Mouse (Mus musculus): ENCODE measurements around the gene Ssna1. TPM values are rescaled to one million over a fixed set of nuclear protein-coding genes. Genes with fewer than 3 reads are reported as not detected.

The Ssna1 gene
- polyA plus RNA-seq, 1 experiment from 2014 or later, result 222 TPM

- H3K36me3 ChIP-seq (ENCODE audit: control insufficient read depth, insufficient read depth, low read length), result no peaks in the 10 kb centered on the region
- H3K4me2 ChIP-seq (ENCODE audit: low read depth, low read length, severe bottlenecking), result no peak overlapping the region
- no peaks in the 10 kb centered on the region for H3K27me3 ChIP-seq (ENCODE audit: control insufficient read depth, insufficient read depth, low read length)
- ATAC-seq (replicated peaks; ENCODE audit: low FRiP score) (no peak), DNase-seq (ENCODE audit: low spot score) (no peak)
- 83% methylated on average over 5 of the region's 5 CpGs for WGBS
- no peaks in the 10 kb centered on the region for H3K4me1 ChIP-seq (replicated peaks; ENCODE audit: control insufficient read depth, insufficient read depth, low read length)
- no peak overlapping the region for H3K9ac ChIP-seq (ENCODE audit: low read length)
- no peak overlapping the region for H3K4me3 ChIP-seq (ENCODE audit: low read depth, low read length)
- no peak overlapping the region for H3K27ac ChIP-seq (ENCODE audit: low read depth, low read length)
- H3K9me3 ChIP-seq (ENCODE audit: control insufficient read depth, low read length), result no peaks in the 10 kb centered on the region
These were observed 37.6 kb downstream of the Ssna1 start for GRCm38 (mm10) chr2:25234551-25235220.

- H3K27me3 ChIP-seq (ENCODE audit: control insufficient read depth, insufficient read depth, low read length), result no peaks in the 10 kb centered on the region
- DNase-seq (ENCODE audit: low spot score), result no peak
- H3K4me2 ChIP-seq (ENCODE audit: low read depth, low read length, severe bottlenecking), result no peak within 1 kb of the TSS
- H3K4me3 ChIP-seq (ENCODE audit: low read depth, low read length), result no peak within 1 kb of the TSS
- no peak for ATAC-seq (replicated peaks; ENCODE audit: low FRiP score)
- H3K9me3 ChIP-seq (ENCODE audit: control insufficient read depth, low read length), result no peaks in the 10 kb centered on the region
- no peaks in the 10 kb centered on the region for H3K36me3 ChIP-seq (ENCODE audit: control insufficient read depth, insufficient read depth, low read length)
- no peak within 1 kb of the TSS for H3K27ac ChIP-seq (ENCODE audit: low read depth, low read length)
- 89% methylated on average over 3 of the region's 3 CpGs for WGBS
- no peak within 1 kb of the TSS for H3K9ac ChIP-seq (ENCODE audit: low read length)
- no peaks in the 10 kb centered on the region for H3K4me1 ChIP-seq (replicated peaks; ENCODE audit: control insufficient read depth, insufficient read depth, low read length)
These were observed 38.2 kb downstream of the Ssna1 start, which contains the start of gene Slc34a3 for GRCm38 (mm10) chr2:25234050-25234449. Gene Slc34a3 (minus strand): TSS chr2:25234364.

GRCm38 (mm10) chr2:25233421-25233820 lies 38.8 kb downstream of the Ssna1 start:
- WGBS, result 81% methylated on average over 4 of the region's 4 CpGs
- Histone ChIP-seq H3K36me3 (ENCODE audit: control insufficient read depth, insufficient read depth, low read length) (no peaks in the 10 kb centered on the region), H3K4me1 (replicated peaks; ENCODE audit: control insufficient read depth, insufficient read depth, low read length) (no peaks in the 10 kb centered on the region), H3K4me3 (ENCODE audit: low read depth, low read length) (no peak overlapping the region), H3K9me3 (ENCODE audit: control insufficient read depth, low read length) (no peaks in the 10 kb centered on the region), H3K9ac (ENCODE audit: low read length) (no peak overlapping the region), H3K27ac (ENCODE audit: low read depth, low read length) (no peak overlapping the region), H3K4me2 (ENCODE audit: low read depth, low read length, severe bottlenecking) (no peak overlapping the region), H3K27me3 (ENCODE audit: control insufficient read depth, insufficient read depth, low read length) (no peaks in the 10 kb centered on the region)
- DNase-seq (ENCODE audit: low spot score), result no peak
- no peak for ATAC-seq (replicated peaks; ENCODE audit: low FRiP score)

GRCm38 (mm10) chr2:25231038-25231437 lies 41.2 kb downstream of the Ssna1 start:
- Histone ChIP-seq H3K9ac (ENCODE audit: low read length) (no peak overlapping the region), H3K4me1 (replicated peaks; ENCODE audit: control insufficient read depth, insufficient read depth, low read length) (no peaks in the 10 kb centered on the region), H3K27ac (ENCODE audit: low read depth, low read length) (no peak overlapping the region), H3K9me3 (ENCODE audit: control insufficient read depth, low read length) (no peaks in the 10 kb centered on the region), H3K36me3 (ENCODE audit: control insufficient read depth, insufficient read depth, low read length) (no peaks in the 10 kb centered on the region), H3K4me2 (ENCODE audit: low read depth, low read length, severe bottlenecking) (no peak overlapping the region), H3K27me3 (ENCODE audit: control insufficient read depth, insufficient read depth, low read length) (no peaks in the 10 kb centered on the region), H3K4me3 (ENCODE audit: low read depth, low read length) (no peak overlapping the region)
- 56% methylated on average over 12 of the region's 12 CpGs for WGBS
- ATAC-seq (replicated peaks; ENCODE audit: low FRiP score), result no peak
- no peak for DNase-seq (ENCODE audit: low spot score)

- ATAC-seq (replicated peaks; ENCODE audit: low FRiP score) (no peak), DNase-seq (ENCODE audit: low spot score) (no peak)
- Histone ChIP-seq H3K27ac (ENCODE audit: low read depth, low read length) (no peak overlapping the region), H3K27me3 (ENCODE audit: control insufficient read depth, insufficient read depth, low read length) (no peaks in the 10 kb centered on the region), H3K9me3 (ENCODE audit: control insufficient read depth, low read length) (no peaks in the 10 kb centered on the region), H3K9ac (ENCODE audit: low read length) (no peak overlapping the region), H3K36me3 (ENCODE audit: control insufficient read depth, insufficient read depth, low read length) (no peaks in the 10 kb centered on the region), H3K4me3 (ENCODE audit: low read depth, low read length) (no peak overlapping the region), H3K4me2 (ENCODE audit: low read depth, low read length, severe bottlenecking) (no peak overlapping the region), H3K4me1 (replicated peaks; ENCODE audit: control insufficient read depth, insufficient read depth, low read length) (no peaks in the 10 kb centered on the region)
- WGBS, result 86% methylated on average over 7 of the region's 7 CpGs
These were observed 41.7 kb downstream of the Ssna1 start for GRCm38 (mm10) chr2:25230581-25230980.

GRCm38 (mm10) chr2:25229582-25229981 lies 42.7 kb downstream of the Ssna1 start:
- ATAC-seq (replicated peaks; ENCODE audit: low FRiP score), result no peak
- Histone ChIP-seq H3K36me3 (ENCODE audit: control insufficient read depth, insufficient read depth, low read length) (no peaks in the 10 kb centered on the region), H3K9me3 (ENCODE audit: control insufficient read depth, low read length) (no peaks in the 10 kb centered on the region), H3K4me2 (ENCODE audit: low read depth, low read length, severe bottlenecking) (no peak overlapping the region), H3K4me3 (ENCODE audit: low read depth, low read length) (no peak overlapping the region), H3K9ac (ENCODE audit: low read length) (no peak overlapping the region), H3K27ac (ENCODE audit: low read depth, low read length) (no peak overlapping the region), H3K4me1 (replicated peaks; ENCODE audit: control insufficient read depth, insufficient read depth, low read length) (no peaks in the 10 kb centered on the region), H3K27me3 (ENCODE audit: control insufficient read depth, insufficient read depth, low read length) (no peaks in the 10 kb centered on the region)
- DNase-seq (ENCODE audit: low spot score), result no peak
- 83% methylated on average over 5 of the region's 5 CpGs for WGBS

GRCm38 (mm10) chr2:25228995-25229530 lies 43.2 kb downstream of the Ssna1 start:
- no peak overlapping the region for H3K27ac ChIP-seq (ENCODE audit: low read depth, low read length)
- no peaks in the 10 kb centered on the region for H3K27me3 ChIP-seq (ENCODE audit: control insufficient read depth, insufficient read depth, low read length)
- 0 out of 2 replicates have a peak overlapping the region, but pooled peaks have one; percentile 9 for H3K9ac ChIP-seq (ENCODE audit: low read length)
- no peak overlapping the region for H3K4me3 ChIP-seq (ENCODE audit: low read depth, low read length)
- WGBS, result 65% methylated on average over 6 of the region's 6 CpGs
- H3K9me3 ChIP-seq (ENCODE audit: control insufficient read depth, low read length), result no peaks in the 10 kb centered on the region
- no peak overlapping the region for H3K4me2 ChIP-seq (ENCODE audit: low read depth, low read length, severe bottlenecking)
- DNase-seq (ENCODE audit: low spot score) (no peak), ATAC-seq (replicated peaks; ENCODE audit: low FRiP score) (no peak)
- no peaks in the 10 kb centered on the region for H3K4me1 ChIP-seq (replicated peaks; ENCODE audit: control insufficient read depth, insufficient read depth, low read length)
- no peaks in the 10 kb centered on the region for H3K36me3 ChIP-seq (ENCODE audit: control insufficient read depth, insufficient read depth, low read length)

GRCm38 (mm10) chr2:25228431-25228889 lies 43.8 kb downstream of the Ssna1 start:
- WGBS, result 0% methylated on average over 7 of the region's 7 CpGs
- no peak overlapping the region for H3K9ac ChIP-seq (ENCODE audit: low read length)
- peaks cover 3% of the 10 kb centered on the region; the same call in 1 of the 2 replicates for H3K4me1 ChIP-seq (replicated peaks; ENCODE audit: control insufficient read depth, insufficient read depth, low read length)
- no peaks in the 10 kb centered on the region for H3K36me3 ChIP-seq (ENCODE audit: control insufficient read depth, insufficient read depth, low read length)
- no peaks in the 10 kb centered on the region for H3K9me3 ChIP-seq (ENCODE audit: control insufficient read depth, low read length)
- peak overlapping the region; percentile 40; the same call in 1 of the 2 replicates for H3K4me2 ChIP-seq (ENCODE audit: low read depth, low read length, severe bottlenecking)
- H3K27ac ChIP-seq (ENCODE audit: low read depth, low read length), result no peak overlapping the region
- DNase-seq (ENCODE audit: low spot score), result peak; percentile 88
- ATAC-seq (replicated peaks; ENCODE audit: low FRiP score), result no peak; the same call in 1 of the 2 replicates
- H3K27me3 ChIP-seq (ENCODE audit: control insufficient read depth, insufficient read depth, low read length), result no peaks in the 10 kb centered on the region
- H3K4me3 ChIP-seq (ENCODE audit: low read depth, low read length), result no peak overlapping the region

- ATAC-seq (replicated peaks; ENCODE audit: low FRiP score) (no peak), DNase-seq (ENCODE audit: low spot score) (no peak)
- H3K27ac ChIP-seq (ENCODE audit: low read depth, low read length), result no peak overlapping the region
- H3K9ac ChIP-seq (ENCODE audit: low read length), result no peak overlapping the region
- H3K36me3 ChIP-seq (ENCODE audit: control insufficient read depth, insufficient read depth, low read length), result no peaks in the 10 kb centered on the region
- no peaks in the 10 kb centered on the region for H3K27me3 ChIP-seq (ENCODE audit: control insufficient read depth, insufficient read depth, low read length)
- H3K4me3 ChIP-seq (ENCODE audit: low read depth, low read length), result no peak overlapping the region
- 94% methylated on average over 4 of the region's 4 CpGs for WGBS
- H3K9me3 ChIP-seq (ENCODE audit: control insufficient read depth, low read length), result no peaks in the 10 kb centered on the region
- H3K4me1 ChIP-seq (replicated peaks; ENCODE audit: control insufficient read depth, insufficient read depth, low read length), result peaks cover 5% of the 10 kb centered on the region; the same call in 1 of the 2 replicates
- no peak overlapping the region for H3K4me2 ChIP-seq (ENCODE audit: low read depth, low read length, severe bottlenecking)
These were observed 44.8 kb downstream of the Ssna1 start for GRCm38 (mm10) chr2:25227406-25227805.
